Mouse (Mus musculus) adrenal gland, adult 8-10 months (tissue): Measurements from ENCODE around the gene Mier1. TPM values are rescaled to one million over a fixed set of nuclear protein-coding genes. Genes with fewer than 3 reads are reported as not detected.
A peak's percentile ranks its signal among the peaks of the same experiment; 100 is the strongest.

Source experiments
- DNase-seq: peaks from one replicate; pipeline ENCODE4 v3.0.0; 2022
- total RNA-seq, 4 experiments: library from RNA; stranded (reverse); gene quantifications; 2 replicates each; pipeline ENCODE4 v1.2.4; 2022

The Mier1 gene
- total RNA-seq, 4 experiments from 2014 or later = 63.1 to 86.2 (median 68.2) TPM

- DNase-seq = no peak
Measured at GRCm38 (mm10) chr4:103171256-103171655, 57.1 kb downstream of the Mier1 start.

GRCm38 (mm10) chr4:103173507-103173906 is 59.3 kb downstream of the Mier1 start:
- no peak for DNase-seq

GRCm38 (mm10) chr4:103174001-103174400 is 59.8 kb downstream of the Mier1 start:
- no peak for DNase-seq

GRCm38 (mm10) chr4:103177681-103178080 is 63.5 kb downstream of the Mier1 start:
- DNase-seq = no peak

- DNase-seq = no peak
Measured at GRCm38 (mm10) chr4:103178635-103179318, 64.6 kb downstream of the Mier1 start.

- no peak for DNase-seq
Measured at GRCm38 (mm10) chr4:103179581-103179980, 65.4 kb downstream of the Mier1 start.

GRCm38 (mm10) chr4:103180300-103180888 is 66.2 kb downstream of the Mier1 start:
- no peak for DNase-seq

GRCm38 (mm10) chr4:103188786-103189640 is 74.8 kb downstream of the Mier1 start:
- no peak for DNase-seq

GRCm38 (mm10) chr4:103192421-103192820 is 78.2 kb downstream of the Mier1 start:
- no peak for DNase-seq

- DNase-seq = no peak
Measured at GRCm38 (mm10) chr4:103197401-103197800, 83.2 kb downstream of the Mier1 start.

- no peak for DNase-seq
Measured at GRCm38 (mm10) chr4:103199086-103199485, 84.9 kb downstream of the Mier1 start.

- no peak for DNase-seq
Measured at GRCm38 (mm10) chr4:103200046-103200445, 85.9 kb downstream of the Mier1 start.

- DNase-seq = no peak
Measured at GRCm38 (mm10) chr4:103203646-103204045, 89.5 kb downstream of the Mier1 start.

GRCm38 (mm10) chr4:103208553-103208952 is 94.4 kb downstream of the Mier1 start:
- no peak for DNase-seq

GRCm38 (mm10) chr4:103213859-103214497 is 99.8 kb downstream of the Mier1 start:
- DNase-seq = no peak

- peak; percentile 52 for DNase-seq
Measured at GRCm38 (mm10) chr4:103214498-103214924, 100.3 kb downstream of the Mier1 start.

Other genes with a start within 250 kb of the Mier1 start
- gene Tctex1d1, start 135.8 kb upstream of the Mier1 start, total RNA-seq = not detected
- not detected for gene Insl5, start 87.5 kb upstream of the Mier1 start, total RNA-seq
- 1 to 10 TPM; 6.2 to 8.7 (median 7.8) TPM for gene Wdr78, start 165 bp downstream of the Mier1 start, total RNA-seq
- 10 to 100 TPM; 16.6 to 25.4 (median 20.8) TPM for gene Slc35d1, start 100.8 kb downstream of the Mier1 start, total RNA-seq
- not detected for gene 4921539E11Rik, start 176.5 kb downstream of the Mier1 start, total RNA-seq
- 10 to 100 TPM; 20.8 to 24.5 (median 21.4) TPM for gene Oma1, start 199.4 kb downstream of the Mier1 start, total RNA-seq